Mouse (Mus musculus): Measurements from ENCODE around the gene Zfp30. TPM values are rescaled to one million over a fixed set of nuclear protein-coding genes. Genes with fewer than 3 reads are reported as not detected.

Zfp30 gene
- total RNA-seq, 2 experiments from 2014 or later = 9.6 to 10.9 TPM

- DNase-seq (ENCODE audit: extremely low spot score in 1 of 2, low spot score in 1 of 2) = no peak
Measured at GRCm38 (mm10) chr7:29828001-29828400, 44.2 kb downstream of the Zfp30 start.

GRCm38 (mm10) chr7:29829804-29830203, 46.0 kb downstream of the Zfp30 start:
- no peak for DNase-seq (ENCODE audit: extremely low spot score in 1 of 2, low spot score in 1 of 2)

GRCm38 (mm10) chr7:29836816-29837215, 53.0 kb downstream of the Zfp30 start:
- no peak for DNase-seq (ENCODE audit: extremely low spot score in 1 of 2, low spot score in 1 of 2)

GRCm38 (mm10) chr7:29839256-29839655, 55.5 kb downstream of the Zfp30 start:
- no peak for DNase-seq (ENCODE audit: extremely low spot score in 1 of 2, low spot score in 1 of 2)

GRCm38 (mm10) chr7:29842105-29842504, 58.3 kb downstream of the Zfp30 start:
- no peak for DNase-seq (ENCODE audit: extremely low spot score in 1 of 2, low spot score in 1 of 2)

Small RNA genes lying within 50 kb of the gene (microRNA-seq; reads per million reads assigned to microRNA genes)
- 2.2 to 4.8 reads per million in 2 experiments for gene Mir1964

Other genes with a start within 250 kb of the Zfp30 start
- gene Catsperg2, start 57.0 kb upstream of the Zfp30 start, total RNA-seq (2021) = under 1 TPM in 1 of 2 experiments, not detected in 1; 0.52 TPM
- 10 to 100 TPM; 18.6 to 19.0 TPM for gene Zfp84, start 15.4 kb upstream of the Zfp30 start, total RNA-seq (2021)
- 10 to 100 TPM; 21.0 to 22.0 TPM for gene Zfp790, start 32.1 kb downstream of the Zfp30 start, total RNA-seq (2021)
- gene Zfp940, start 69.7 kb downstream of the Zfp30 start, total RNA-seq (2021) = 10 to 100 TPM; 14.3 to 17.0 TPM
- gene Zfp420, start 76.0 kb downstream of the Zfp30 start, total RNA-seq (2021) = 10 to 100 TPM; 14.0 to 14.2 TPM
- gene Zfp27, start 122.6 kb downstream of the Zfp30 start, total RNA-seq (2021) = 10 to 100 TPM; 19.5 to 20.1 TPM
- 1 to 10 TPM; 8.4 to 8.7 TPM for gene Zfp383, start 124.2 kb downstream of the Zfp30 start, total RNA-seq (2021)
- 10 to 100 TPM; 15.1 to 16.7 TPM for gene Zfp74, start 170.1 kb downstream of the Zfp30 start, total RNA-seq (2021)
- gene Zfp568, start 200.0 kb downstream of the Zfp30 start, total RNA-seq (2021) = 1 to 10 TPM; 2.5 to 3.5 TPM

Measured in layer of hippocampus, postnatal 25 days (tissue).